Mouse (Mus musculus): ENCODE measurements at regions not wholly inside any gene's neighbourhood (a gene's known extent, or its start where the extent isn't known, plus 50 kb on each side); places are given as distances from the start of the nearest gene placed in this dataset.

- TF ChIP-seq CTCF (IDR thresholded peaks at IDR 0.05; ENCODE audit: borderline replicate concordance, extremely low read depth, insufficient read depth, insufficient read length) (no peak), POLR2A (IDR thresholded peaks at IDR 0.05; ENCODE audit: borderline replicate concordance, extremely low read depth, insufficient read depth, insufficient read length, poor library complexity, severe bottlenecking) (no peak)
These were observed 378.9 kb downstream of the Nkx6-1 start for GRCm38 (mm10) chr5:101285941-101286340.

All from brain, embryonic 14.5 days (tissue).